Mouse (Mus musculus): ENCODE measurements around the gene Olfr1205.

Olfr1205 gene

GRCm38 (mm10) chr2:88829437-88829836 is at the start of gene Olfr1205:
TSS of gene Olfr1205 (plus strand) at chr2:88829737.
- DNase-seq (ENCODE audit: low spot score in 2 of 2), result no peak

GRCm38 (mm10) chr2:88792736-88793135 is 36.8 kb upstream of the Olfr1205 start, which contains the start of gene Olfr1201:
TSS of gene Olfr1201 (plus strand) at chr2:88793036.
- no peak for DNase-seq (ENCODE audit: low spot score in 2 of 2)

GRCm38 (mm10) chr2:88814196-88814595 is 15.3 kb upstream of the Olfr1205 start, which contains the start of gene Olfr1202:
TSS of gene Olfr1202 (plus strand) at chr2:88814496.
- DNase-seq (ENCODE audit: low spot score in 2 of 2), result no peak

GRCm38 (mm10) chr2:88838477-88838876 is 8.9 kb downstream of the Olfr1205 start:
- no peak for DNase-seq (ENCODE audit: low spot score in 2 of 2)

GRCm38 (mm10) chr2:88848992-88849391 is 19.5 kb downstream of the Olfr1205 start, which contains the start of gene Olfr1204:
TSS of gene Olfr1204 (plus strand) at chr2:88849292.
- DNase-seq (ENCODE audit: low spot score in 2 of 2), result no peak

GRCm38 (mm10) chr2:88862931-88863330 is 33.4 kb downstream of the Olfr1205 start, which contains the start of gene Olfr1206:
TSS of gene Olfr1206 (plus strand) at chr2:88863231.
- no peak for DNase-seq (ENCODE audit: low spot score in 2 of 2)

Data from thymus, postnatal 10 days (tissue).